Mouse (Mus musculus): ENCODE measurements around the gene Parva.

The Parva gene

GRCm38 (mm10) chr7:112512895-112513294 is 85.6 kb downstream of the Parva start:
- no peak for DNase-seq (ENCODE audit: low read depth, low spot score)

- DNase-seq (ENCODE audit: low read depth, low spot score), result peak; percentile 2
These were observed 87.4 kb downstream of the Parva start for GRCm38 (mm10) chr7:112514636-112515193.

GRCm38 (mm10) chr7:112525465-112525864 is 98.2 kb downstream of the Parva start:
- DNase-seq (ENCODE audit: low read depth, low spot score), result no peak

- no peak for DNase-seq (ENCODE audit: low read depth, low spot score)
These were observed 98.9 kb downstream of the Parva start for GRCm38 (mm10) chr7:112526226-112526625.

GRCm38 (mm10) chr7:112527230-112527629 is 99.9 kb downstream of the Parva start:
- DNase-seq (ENCODE audit: low read depth, low spot score), result no peak

GRCm38 (mm10) chr7:112528059-112528458 is 100.8 kb downstream of the Parva start:
- no peak for DNase-seq (ENCODE audit: low read depth, low spot score)

GRCm38 (mm10) chr7:112528582-112529360 is 101.5 kb downstream of the Parva start:
- no peak for DNase-seq (ENCODE audit: low read depth, low spot score)

GRCm38 (mm10) chr7:112530924-112531323 is 103.6 kb downstream of the Parva start:
- DNase-seq (ENCODE audit: low read depth, low spot score), result no peak

- DNase-seq (ENCODE audit: low read depth, low spot score), result no peak
These were observed 106.8 kb downstream of the Parva start for GRCm38 (mm10) chr7:112534148-112534547.

GRCm38 (mm10) chr7:112535408-112535921 is 108.2 kb downstream of the Parva start:
- DNase-seq (ENCODE audit: low read depth, low spot score), result no peak

- DNase-seq (ENCODE audit: low read depth, low spot score), result no peak
These were observed 121.8 kb downstream of the Parva start for GRCm38 (mm10) chr7:112549136-112549535.

GRCm38 (mm10) chr7:112561504-112561903 is 134.2 kb downstream of the Parva start:
- DNase-seq (ENCODE audit: low read depth, low spot score), result no peak

- no peak for DNase-seq (ENCODE audit: low read depth, low spot score)
These were observed 139.7 kb downstream of the Parva start for GRCm38 (mm10) chr7:112567004-112567403.

GRCm38 (mm10) chr7:112568961-112569360 is 141.7 kb downstream of the Parva start:
- DNase-seq (ENCODE audit: low read depth, low spot score), result no peak

GRCm38 (mm10) chr7:112581621-112582020 is 154.3 kb downstream of the Parva start:
- no peak for DNase-seq (ENCODE audit: low read depth, low spot score)

- DNase-seq (ENCODE audit: low read depth, low spot score), result no peak
These were observed 155.6 kb downstream of the Parva start for GRCm38 (mm10) chr7:112582882-112583405.

- DNase-seq (ENCODE audit: low read depth, low spot score), result no peak
These were observed 160.1 kb downstream of the Parva start for GRCm38 (mm10) chr7:112587449-112587848.

- DNase-seq (ENCODE audit: low read depth, low spot score), result no peak
These were observed 162.2 kb downstream of the Parva start for GRCm38 (mm10) chr7:112589530-112589929.

GRCm38 (mm10) chr7:112593586-112593985 is 166.3 kb downstream of the Parva start:
- no peak for DNase-seq (ENCODE audit: low read depth, low spot score)

- no peak for DNase-seq (ENCODE audit: low read depth, low spot score)
These were observed 168.0 kb downstream of the Parva start for GRCm38 (mm10) chr7:112595226-112595850.

- DNase-seq (ENCODE audit: low read depth, low spot score), result no peak
These were observed 172.3 kb downstream of the Parva start for GRCm38 (mm10) chr7:112599650-112600049.

GRCm38 (mm10) chr7:112600163-112600562 is 172.9 kb downstream of the Parva start:
- no peak for DNase-seq (ENCODE audit: low read depth, low spot score)
